Mouse (Mus musculus) small intestine, adult 2 months (tissue): ENCODE results near the gene Zfp462.

Source experiments
- CTCF ChIP-seq: fragments of 200-500 bp; IDR thresholded peaks from 2 replicates; pipeline ENCODE4 v1.5.1; 2012; ENCODE audit warnings: low read depth, mild to moderate bottlenecking, control low read depth, inconsistent platforms, low read length, moderate library complexity, mixed read lengths; ENCODE audit not compliant: insufficient replicate concordance, insufficient read length; ENCODE audit errors: extremely low read depth
- POLR2A ChIP-seq: fragments of 200-500 bp; IDR thresholded peaks from 2 replicates; pipeline ENCODE4 v1.6.1; 2012; ENCODE audit warnings: low read depth, mild to moderate bottlenecking, control low read depth, inconsistent platforms, low read length, moderate library complexity

DNA sequence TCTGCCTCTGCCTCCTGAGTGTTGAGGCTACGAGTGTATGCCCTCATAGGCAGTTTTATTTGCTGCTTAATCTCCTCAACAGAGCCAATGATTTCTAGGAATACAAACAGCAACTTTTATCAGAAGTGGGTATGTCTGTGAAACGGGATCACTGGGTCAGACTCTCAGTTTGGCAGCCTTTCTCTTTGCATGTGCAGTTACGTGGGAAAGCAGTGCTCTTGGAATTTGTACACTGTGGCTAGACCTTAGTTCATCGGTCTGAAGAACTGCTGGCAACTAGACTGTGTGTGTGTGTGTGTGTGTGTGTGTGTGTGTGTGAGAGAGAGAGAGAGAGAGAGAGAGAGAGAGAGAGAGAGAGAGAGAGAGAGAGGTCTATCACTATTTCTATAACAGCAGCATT is 15.9 kb downstream of the Zfp462 start:
- TF ChIP-seq POLR2A (no peak), CTCF (no peak)
